27 mouse cellular contexts compared by ENCODE assay signal in the genomic region with DNA sequence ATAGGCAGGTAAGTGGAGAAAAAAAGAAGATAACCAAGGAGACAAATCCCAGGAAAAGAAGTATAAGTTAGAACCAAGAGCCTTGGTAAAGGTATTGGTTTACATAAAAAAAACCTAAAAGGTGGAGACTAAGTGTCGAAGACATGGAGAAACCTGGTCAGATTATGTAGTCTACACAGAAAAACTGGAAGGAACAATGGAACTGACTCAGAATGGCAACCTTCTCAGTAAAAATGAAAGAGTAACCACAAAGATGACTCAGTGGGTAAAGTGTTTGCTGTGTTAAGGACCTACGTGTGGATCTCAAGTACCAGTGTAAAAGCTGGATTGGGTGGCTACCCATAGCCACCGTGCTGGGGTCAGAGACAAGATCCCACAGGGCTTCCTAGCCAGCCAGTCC.
"Had no signal": no experiment of that assay in that cellular context is flagged by ENCODE, and none has a peak within 500 bp of the region (broad histone marks: within the 10 kb centered on the region; RNA-seq: fewer than 3 reads in every experiment).

No protein-coding gene starts in this region.

- H3K27me3 ChIP-seq: heart, embryonic 13.5 days; heart, embryonic 15.5 days; hindbrain, embryonic 13.5 days; kidney, embryonic 15.5 days; limb, embryonic 12.5 days; liver, embryonic 13.5 days had no signal

- H3K9me3 ChIP-seq: heart, embryonic 13.5 days; heart, embryonic 15.5 days; hindbrain, embryonic 13.5 days; kidney, embryonic 15.5 days; limb, embryonic 10.5 days; limb, embryonic 12.5 days; liver, embryonic 13.5 days had no signal

- H3K4me3 ChIP-seq: heart, adult 2 months; heart, embryonic 13.5 days; heart, embryonic 15.5 days; hindbrain, embryonic 13.5 days; kidney, embryonic 15.5 days; layer of hippocampus, adult 2 months; left cerebral cortex, adult 2 months; limb, embryonic 10.5 days; limb, embryonic 12.5 days; liver, embryonic 13.5 days had no signal

- H3K4me1 ChIP-seq: heart, embryonic 13.5 days; heart, embryonic 15.5 days; hindbrain, embryonic 13.5 days; kidney, embryonic 15.5 days; limb, embryonic 10.5 days; limb, embryonic 12.5 days; liver, embryonic 13.5 days had no signal

- H3K9ac ChIP-seq: heart, embryonic 13.5 days; heart, embryonic 15.5 days; hindbrain, embryonic 13.5 days; kidney, embryonic 15.5 days; limb, embryonic 12.5 days; liver, embryonic 13.5 days had no signal

- H3K27ac ChIP-seq: heart, adult 2 months; heart, embryonic 13.5 days; heart, embryonic 15.5 days; hindbrain, embryonic 13.5 days; kidney, embryonic 15.5 days; kidney, postnatal 0 days; layer of hippocampus, adult 2 months; left cerebral cortex, adult 2 months; limb, embryonic 10.5 days; limb, embryonic 12.5 days; liver, embryonic 13.5 days had no signal

- DNase-seq: gastrocnemius, postnatal 14 days; gastrocnemius, postnatal 36 days; heart, adult 11 months; heart, adult 2 months; heart, postnatal 14 days; heart, postnatal 36 days; kidney, adult 11 months; kidney, adult 2 months; kidney, adult 9 months; kidney, postnatal 14 days; kidney, postnatal 4 days; layer of hippocampus, postnatal 36 days; liver; liver, embryonic 13.5 days had no signal

- ATAC-seq: hindbrain, embryonic 16.5 days; intestine, embryonic 16.5 days had no signal

- H3K4me2 ChIP-seq: heart, embryonic 11.5 days; heart, embryonic 13.5 days; heart, embryonic 15.5 days; hindbrain, embryonic 13.5 days; kidney, embryonic 15.5 days; limb, embryonic 12.5 days; liver, embryonic 11.5 days; liver, embryonic 13.5 days had no signal
